Mouse (Mus musculus) cerebellum, adult 18-20 months (tissue): Measurements from ENCODE around the gene Idh2.
A peak's percentile ranks its signal among the peaks of the same experiment; 100 is the strongest.

Source experiments
- DNase-seq, 2 experiments: peaks; one replicate each; pipeline ENCODE4 v3.0.0; 2021

Gene Idh2

GRCm38 (mm10) chr7:80081586-80082554 lies 33.3 kb downstream of the Idh2 start:
- no peak for DNase-seq

GRCm38 (mm10) chr7:80078792-80079301 lies 36.3 kb downstream of the Idh2 start:
- DNase-seq = peak; percentile 83 to 87

- no peak for DNase-seq
Measured at GRCm38 (mm10) chr7:80077801-80078200, 37.4 kb downstream of the Idh2 start.

GRCm38 (mm10) chr7:80076961-80077716 lies 38.1 kb downstream of the Idh2 start:
- no peak for DNase-seq

- no peak for DNase-seq
Measured at GRCm38 (mm10) chr7:80075946-80076583, 39.1 kb downstream of the Idh2 start.

- DNase-seq = peak in 1 of 2 experiments; percentile 42
Measured at GRCm38 (mm10) chr7:80074921-80075441, 40.2 kb downstream of the Idh2 start.

- no peak for DNase-seq
Measured at GRCm38 (mm10) chr7:80073506-80073905, 41.7 kb downstream of the Idh2 start.

- DNase-seq = peak in 1 of 2 experiments; percentile 36
Measured at GRCm38 (mm10) chr7:80072297-80072696, 42.9 kb downstream of the Idh2 start.

- DNase-seq = no peak
Measured at GRCm38 (mm10) chr7:80071209-80071608, 44.0 kb downstream of the Idh2 start.

- no peak for DNase-seq
Measured at GRCm38 (mm10) chr7:80069615-80070327, 45.4 kb downstream of the Idh2 start.

- no peak for DNase-seq
Measured at GRCm38 (mm10) chr7:80068341-80068740, 46.9 kb downstream of the Idh2 start.

- no peak for DNase-seq
Measured at GRCm38 (mm10) chr7:80066675-80067455, 48.3 kb downstream of the Idh2 start.

GRCm38 (mm10) chr7:80065250-80065649 lies 49.9 kb downstream of the Idh2 start:
- DNase-seq = no peak

- DNase-seq = no peak
Measured at GRCm38 (mm10) chr7:80063902-80064736, 51.1 kb downstream of the Idh2 start.

- DNase-seq = no peak
Measured at GRCm38 (mm10) chr7:80063244-80063643, 51.9 kb downstream of the Idh2 start.

GRCm38 (mm10) chr7:80062083-80062826 lies 52.9 kb downstream of the Idh2 start:
- peak in 1 of 2 experiments; percentile 63 for DNase-seq

- DNase-seq = peak in 1 of 2 experiments; percentile 32
Measured at GRCm38 (mm10) chr7:80060012-80060778, 55.0 kb downstream of the Idh2 start.

- DNase-seq = no peak
Measured at GRCm38 (mm10) chr7:80059064-80059838, 55.9 kb downstream of the Idh2 start.
